Mouse (Mus musculus) 3T3-L1 (cell line): Measurements from ENCODE around the gene Fam196b.

ENCODE experiments used
- DNase-seq: peaks from one replicate; pipeline ENCODE4 v3.0.0-alpha.2; 2015; ENCODE audit warnings: low read depth, low spot score

Gene Fam196b

GRCm38 (mm10) chr11:34332344-34333031, 17.9 kb downstream of the Fam196b start:
- DNase-seq: no peak

GRCm38 (mm10) chr11:34337907-34338306, 23.3 kb downstream of the Fam196b start:
- DNase-seq: peak; percentile 1

- no peak for DNase-seq
Observed at GRCm38 (mm10) chr11:34339693-34340092, 25.1 kb downstream of the Fam196b start.

- DNase-seq: no peak
Observed at GRCm38 (mm10) chr11:34343742-34344307, 29.2 kb downstream of the Fam196b start.

GRCm38 (mm10) chr11:34344310-34344709, 29.7 kb downstream of the Fam196b start:
- DNase-seq: no peak

GRCm38 (mm10) chr11:34348287-34348918, 33.8 kb downstream of the Fam196b start:
- no peak for DNase-seq

- DNase-seq: no peak
Observed at GRCm38 (mm10) chr11:34349453-34350056, 34.9 kb downstream of the Fam196b start.

- no peak for DNase-seq
Observed at GRCm38 (mm10) chr11:34355406-34355805, 40.8 kb downstream of the Fam196b start.

- no peak for DNase-seq
Observed at GRCm38 (mm10) chr11:34356109-34356508, 41.5 kb downstream of the Fam196b start.

GRCm38 (mm10) chr11:34372224-34372623, 57.6 kb downstream of the Fam196b start:
- DNase-seq: no peak

- DNase-seq: no peak
Observed at GRCm38 (mm10) chr11:34375557-34375956, 60.9 kb downstream of the Fam196b start.

GRCm38 (mm10) chr11:34377649-34378048, 63.0 kb downstream of the Fam196b start:
- DNase-seq: no peak

GRCm38 (mm10) chr11:34383501-34383900, 68.9 kb downstream of the Fam196b start:
- DNase-seq: no peak

GRCm38 (mm10) chr11:34384178-34384577, 69.6 kb downstream of the Fam196b start:
- no peak for DNase-seq

GRCm38 (mm10) chr11:34385001-34385688, 70.5 kb downstream of the Fam196b start:
- no peak for DNase-seq

- DNase-seq: no peak
Observed at GRCm38 (mm10) chr11:34389261-34390116, 74.9 kb downstream of the Fam196b start.

GRCm38 (mm10) chr11:34392105-34392504, 77.5 kb downstream of the Fam196b start:
- no peak for DNase-seq

GRCm38 (mm10) chr11:34395802-34396201, 81.2 kb downstream of the Fam196b start:
- DNase-seq: no peak

- no peak for DNase-seq
Observed at GRCm38 (mm10) chr11:34397661-34398060, 83.0 kb downstream of the Fam196b start.

GRCm38 (mm10) chr11:34398555-34398954, 83.9 kb downstream of the Fam196b start:
- no peak for DNase-seq

GRCm38 (mm10) chr11:34401343-34401742, 86.7 kb downstream of the Fam196b start:
- DNase-seq: no peak
